Mouse (Mus musculus) G1E (cell line): ENCODE measurements at regions not wholly inside any gene's neighbourhood (a gene's known extent, or its start where the extent isn't known, plus 50 kb on each side); places are given as distances from the start of the nearest gene placed in this dataset.

ENCODE experiments used
- ATAC-seq: 2 replicates; pipeline ENCODE4 v1.8.0; 2016; ENCODE audit warnings: mild to moderate bottlenecking; ENCODE audit not compliant: insufficient number of reproducible peaks, poor library complexity, low FRiP score, severe bottlenecking; ENCODE audit errors: extremely low read depth
- DNase-seq: peaks from one replicate; pipeline ENCODE4 v3.0.0; 2012; ENCODE audit warnings: low spot score
- H3K27me3 ChIP-seq: 2 replicates; pipeline ENCODE4 v1.6.1; 2012; ENCODE audit warnings: mild to moderate bottlenecking, low read length, inconsistent platforms; ENCODE audit not compliant: insufficient read depth
- H3K36me3 ChIP-seq: replicated peaks from 2 replicates; pipeline ENCODE3; 2012; ENCODE audit warnings: mild to moderate bottlenecking, inconsistent platforms
- H3K4me1 ChIP-seq: 2 replicates; pipeline ENCODE4 v1.6.1; 2012; ENCODE audit warnings: low read depth, low read length, inconsistent platforms, mixed read lengths; ENCODE audit not compliant: insufficient read depth
- H3K4me3 ChIP-seq: 2 replicates; pipeline ENCODE4 v1.5.1; 2012; ENCODE audit warnings: low read depth, mild to moderate bottlenecking, inconsistent platforms, low read length, moderate library complexity, mixed read lengths
- H3K9me3 ChIP-seq: replicated peaks from 2 replicates; pipeline ENCODE4 v1.6.1; 2012; ENCODE audit warnings: inconsistent platforms
- CTCF ChIP-seq: IDR thresholded peaks from 2 replicates; pipeline ENCODE4 v1.5.1; 2012; ENCODE audit warnings: low read depth, low read length, inconsistent platforms, mixed read lengths
- GATA1 ChIP-seq: IDR thresholded peaks from 2 replicates; pipeline ENCODE4 v1.6.1; 2012; ENCODE audit warnings: borderline replicate concordance, low read length, inconsistent platforms, mixed read lengths
- GATA2 ChIP-seq: IDR thresholded peaks from 2 replicates; pipeline ENCODE4 v1.6.1; 2012; ENCODE audit warnings: low read depth, low read length, inconsistent platforms, borderline replicate concordance
- POLR2AphosphoS5 ChIP-seq: IDR thresholded peaks from 2 replicates; pipeline ENCODE4 v1.6.1; 2012; ENCODE audit warnings: low read depth, low read length, inconsistent platforms; ENCODE audit not compliant: insufficient replicate concordance
- TAL1 ChIP-seq: conservative IDR thresholded peaks from 2 replicates; pipeline ENCODE4 v1.6.1; 2012; ENCODE audit warnings: low read depth, low read length, inconsistent platforms, mixed read lengths

DNA sequence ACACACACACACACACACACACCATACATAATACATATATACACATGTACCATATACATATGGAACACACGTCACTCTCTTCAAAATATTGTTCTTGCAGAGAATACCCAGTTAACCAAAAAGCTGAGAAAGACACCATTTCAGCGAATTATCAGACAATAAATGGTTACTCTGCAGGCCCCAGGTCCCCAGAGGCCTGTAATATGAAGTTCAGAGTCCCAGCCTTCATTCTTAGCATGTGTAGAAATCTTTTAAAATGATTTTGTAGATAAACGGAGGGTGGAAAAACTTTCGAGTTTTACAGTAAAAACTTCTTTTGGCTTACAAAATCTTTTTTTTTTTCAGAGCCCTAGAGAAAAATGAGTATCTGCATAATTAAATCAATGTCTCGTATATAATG lies 58.7 kb upstream of the Sash1 start:
- H3K4me1 ChIP-seq: no peaks in the 10 kb centered on the region
- no peak for ATAC-seq

DNA sequence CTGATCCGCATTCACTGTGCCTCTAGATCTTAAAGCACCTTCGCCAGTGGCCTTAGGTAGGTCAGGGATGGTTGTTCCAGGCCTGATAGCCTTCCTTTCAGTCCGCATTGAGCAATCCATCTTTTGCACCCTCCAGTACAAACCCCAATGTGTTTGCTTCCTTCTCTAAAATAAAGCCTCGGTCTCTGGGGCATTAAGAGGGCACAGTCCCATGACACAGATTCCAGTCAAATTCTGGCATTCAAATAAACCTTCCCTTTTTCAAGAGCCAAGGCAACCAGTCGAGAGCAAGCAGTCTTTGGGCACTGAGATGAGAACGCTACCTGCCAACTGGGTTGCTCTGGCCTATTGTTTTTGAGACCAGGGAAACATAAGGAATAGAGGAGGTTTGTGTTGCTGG lies 57.8 kb upstream of the Sash1 start:
- Histone ChIP-seq H3K36me3 (no peaks in the 10 kb centered on the region), H3K9me3 (peaks cover 11% of the 10 kb centered on the region), H3K4me1 (no peaks in the 10 kb centered on the region), H3K27me3 (no peaks in the 10 kb centered on the region), H3K4me3 (no peak overlapping the region)
- TF ChIP-seq GATA2: no peak
- no peak for TF ChIP-seq POLR2AphosphoS5
- no peak for TF ChIP-seq TAL1
- no peak for TF ChIP-seq GATA1
- TF ChIP-seq CTCF: no peak
- no peak for ATAC-seq
- no peak for DNase-seq

More for the DNA sequence above, 58.7 kb upstream of the Sash1 start:
- Histone ChIP-seq H3K9me3 (peaks cover 14% of the 10 kb centered on the region), H3K36me3 (no peaks in the 10 kb centered on the region), H3K27me3 (no peaks in the 10 kb centered on the region), H3K4me3 (no peak overlapping the region)
- no peak for TF ChIP-seq GATA1
- TF ChIP-seq POLR2AphosphoS5: no peak
- TF ChIP-seq TAL1: no peak
- no peak for TF ChIP-seq CTCF
- no peak for TF ChIP-seq GATA2
- no peak for DNase-seq

DNA sequence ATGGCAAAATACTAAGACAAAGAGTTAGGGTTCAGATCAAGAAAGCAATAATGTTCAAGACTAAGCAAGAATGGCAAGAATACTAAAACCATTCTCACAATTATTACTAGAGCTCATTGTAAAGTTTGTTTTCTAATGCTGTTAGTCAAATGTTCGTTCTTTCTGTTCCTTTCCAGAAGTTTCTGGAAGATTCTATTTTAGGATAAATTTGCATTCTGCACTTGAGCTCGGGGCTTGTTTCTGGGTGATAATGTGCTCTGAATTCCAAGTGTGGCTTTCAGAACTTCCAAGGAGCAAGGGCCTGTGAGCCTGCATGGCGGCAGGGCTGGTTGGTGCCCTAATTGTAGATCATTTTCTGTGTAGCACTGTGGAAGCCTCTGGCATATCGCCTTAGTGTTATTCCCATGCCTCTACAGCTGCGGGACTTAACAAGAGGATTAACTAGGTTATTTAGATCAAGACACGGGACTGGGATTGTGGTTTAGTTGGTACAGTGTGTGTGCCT lies 57.1 kb upstream of the Sash1 start:
- Histone ChIP-seq H3K9me3 (peaks cover 10% of the 10 kb centered on the region), H3K4me3 (no peak overlapping the region), H3K4me1 (no peaks in the 10 kb centered on the region), H3K36me3 (no peaks in the 10 kb centered on the region), H3K27me3 (no peaks in the 10 kb centered on the region)
- TF ChIP-seq POLR2AphosphoS5 (no peak), GATA1 (no peak), GATA2 (no peak), CTCF (no peak), TAL1 (no peak)
- DNase-seq (no peak), ATAC-seq (no peak)

DNA sequence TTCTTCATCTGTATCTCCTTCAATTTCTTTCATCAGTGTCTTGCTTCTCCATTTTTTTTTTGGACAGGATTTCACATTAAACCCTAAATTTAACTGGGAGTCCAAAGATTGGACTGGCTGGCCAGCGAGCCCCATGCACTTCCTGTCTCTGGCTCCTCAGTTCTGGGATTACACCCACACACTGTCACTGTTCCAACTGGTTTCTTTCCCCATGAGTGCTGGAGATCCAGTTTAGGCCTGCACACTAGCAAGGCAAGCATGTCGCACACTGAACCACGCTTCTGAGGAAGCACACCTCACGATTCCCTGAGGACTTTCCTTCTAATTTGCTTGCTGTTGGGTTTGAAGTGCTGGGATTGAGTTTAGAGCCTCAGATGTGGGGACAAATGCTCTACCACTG lies 50.5 kb upstream of the Sash1 start:
- no peak for DNase-seq
- Histone ChIP-seq H3K36me3 (no peaks in the 10 kb centered on the region), H3K4me3 (no peak overlapping the region), H3K27me3 (no peaks in the 10 kb centered on the region), H3K9me3 (peaks cover 16% of the 10 kb centered on the region), H3K4me1 (no peaks in the 10 kb centered on the region)
- no peak for TF ChIP-seq GATA1
- TF ChIP-seq GATA2: no peak
- TF ChIP-seq TAL1: no peak
- no peak for TF ChIP-seq POLR2AphosphoS5
- no peak for TF ChIP-seq CTCF
- ATAC-seq: no peak
